ENCODE assay signal across 8 mouse cellular contexts in the genomic region with DNA sequence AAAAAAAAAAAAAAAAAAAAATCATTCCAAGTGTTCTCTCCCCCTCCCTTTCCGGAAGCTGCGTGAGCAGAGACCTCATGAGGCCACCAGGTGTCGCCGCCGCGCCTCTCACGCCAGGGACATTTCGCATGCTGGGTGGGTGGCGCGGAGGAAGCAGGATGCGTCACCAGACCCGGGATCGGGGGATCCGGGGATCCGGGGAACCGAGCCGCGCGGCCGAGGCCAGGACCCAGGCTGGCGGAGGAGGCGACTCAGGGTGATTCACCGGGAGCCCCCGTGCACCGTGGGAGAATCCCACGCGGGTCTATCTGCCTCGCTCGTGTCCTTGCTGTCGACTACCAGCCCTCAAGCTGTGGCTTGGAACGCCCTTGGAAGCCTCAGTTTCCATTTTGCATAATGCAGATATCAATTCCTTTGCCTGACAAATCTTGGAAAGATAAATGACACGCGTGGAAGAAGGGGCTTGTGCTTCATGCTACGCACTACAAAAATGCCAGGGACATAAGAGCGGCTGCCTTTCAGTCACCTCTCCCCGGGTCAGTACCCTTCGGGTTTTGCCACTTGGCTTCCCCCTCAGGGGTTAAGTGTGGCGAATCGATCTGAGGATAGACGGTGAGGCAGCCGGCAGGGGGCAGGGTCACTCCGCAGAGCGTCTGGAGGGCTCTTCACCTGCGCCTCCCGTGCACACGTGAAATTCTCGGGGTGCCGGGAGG. TPM values are rescaled to one million over a fixed set of nuclear protein-coding genes. Genes with fewer than 3 reads are reported as not detected.
A peak's percentile ranks its signal among the peaks of the same experiment; 100 is the strongest.
DNase-seq lines count a peak whose midpoint lies in the region; ATAC-seq and TF ChIP-seq lines count a peak whose summit lies in the region.

No protein-coding gene starts in this region.

- H3K9ac ChIP-seq in heart, embryonic 12.5 days: peak overlapping the region; percentile 82
- H3K9ac ChIP-seq in kidney, postnatal 0 days (ENCODE audit: low read depth, low read length): peak overlapping the region; percentile 57; the same call in 1 of the 2 replicates
- H3K9ac ChIP-seq in liver, embryonic 11.5 days (ENCODE audit: low read depth, low read length): peak overlapping the region; percentile 66

- TF ChIP-seq CTCF in brain, embryonic 14.5 days (IDR thresholded peaks at IDR 0.05; ENCODE audit: borderline replicate concordance, extremely low read depth, insufficient read depth, insufficient read length): peak; percentile 91
- TF ChIP-seq CTCF in kidney, postnatal 0 days (IDR thresholded peaks at IDR 0.05; ENCODE audit: low read depth): peak; percentile 93

- H3K4me2 ChIP-seq in heart, embryonic 12.5 days: peak overlapping the region; percentile 96
- peak overlapping the region; percentile 94 for H3K4me2 ChIP-seq in kidney, postnatal 0 days (ENCODE audit: low read length)
- peak overlapping the region; percentile 99 for H3K4me2 ChIP-seq in liver, embryonic 11.5 days
- H3K4me2 ChIP-seq in myocyte (ENCODE audit: low read depth): peak overlapping the region; percentile 97

- no peaks in the 10 kb centered on the region for H3K9me3 ChIP-seq in heart, embryonic 12.5 days (replicated peaks)
- H3K9me3 ChIP-seq in kidney, postnatal 0 days (replicated peaks; ENCODE audit: low read length): no peaks in the 10 kb centered on the region
- H3K9me3 ChIP-seq in liver, embryonic 11.5 days (ENCODE audit: control insufficient read depth, low read length): no peaks in the 10 kb centered on the region

- under 1% methylated on average over 45 of the region's 48 CpGs for WGBS in heart, embryonic 12.5 days
- under 1% methylated on average over 48 of the region's 48 CpGs for WGBS in kidney, postnatal 0 days
- under 1% methylated on average over 45 of the region's 48 CpGs for WGBS in liver, embryonic 11.5 days

- TF ChIP-seq POLR2A in brain, embryonic 14.5 days (IDR thresholded peaks at IDR 0.05; ENCODE audit: borderline replicate concordance, extremely low read depth, insufficient read depth, insufficient read length, poor library complexity, severe bottlenecking): no peak
- peak; percentile 31 for TF ChIP-seq POLR2A in myocyte (IDR thresholded peaks at IDR 0.05; ENCODE audit: insufficient read length, low read depth)

- H3K79me2 ChIP-seq in myocyte (ENCODE audit: control insufficient read depth, insufficient read depth): peaks cover 12% of the 10 kb centered on the region

- no peaks in the 10 kb centered on the region for H3K36me3 ChIP-seq in heart, embryonic 12.5 days
- H3K36me3 ChIP-seq in kidney, postnatal 0 days (ENCODE audit: insufficient read depth, low read length): no peaks in the 10 kb centered on the region
- no peaks in the 10 kb centered on the region for H3K36me3 ChIP-seq in liver, embryonic 11.5 days (ENCODE audit: control insufficient read depth, insufficient read depth, low read length)
- H3K36me3 ChIP-seq in myocyte (ENCODE audit: control insufficient read depth, insufficient read depth): no peaks in the 10 kb centered on the region

- H3K4me3 ChIP-seq in heart, embryonic 12.5 days: peak overlapping the region; percentile 59
- H3K4me3 ChIP-seq in kidney, postnatal 0 days (replicated peaks; ENCODE audit: low read depth, low read length): peak overlapping the region; percentile 39
- peak overlapping the region; percentile 59 for H3K4me3 ChIP-seq in liver, embryonic 11.5 days (ENCODE audit: low read depth, low read length)
- H3K4me3 ChIP-seq in myocyte: peak overlapping the region; percentile 97

- ATAC-seq in erythroblast, adult 5-6 weeks (replicated peaks; ENCODE audit: low FRiP score, poor library complexity, severe bottlenecking): peak; percentile 40; the same call in 1 of the 2 replicates
- ATAC-seq in heart, embryonic 12.5 days (ENCODE audit: insufficient number of reproducible peaks, low FRiP score): peak; percentile 37
- ATAC-seq in kidney, postnatal 0 days (replicated peaks; ENCODE audit: low FRiP score, low read depth): peak; percentile 12; the same call in 1 of the 2 replicates
- peak; percentile 40 for ATAC-seq in liver, embryonic 11.5 days (replicated peaks; ENCODE audit: low FRiP score)

- peak overlapping the region; percentile 42 for H3ac ChIP-seq in myocyte (ENCODE audit: control insufficient read depth, insufficient read length)

- peak; percentile 92 for DNase-seq in CD4-positive helper T cell, adult 2 months (ENCODE audit: low read depth, low spot score)
- DNase-seq in brain, embryonic 14.5 days (ENCODE audit: low read depth): peak; percentile 95
- peak; percentile 96 for DNase-seq in kidney, postnatal 0 days (ENCODE audit: low spot score)
- peak; percentile 89 for DNase-seq in liver, embryonic 11.5 days (ENCODE audit: low spot score)
- DNase-seq in spleen, postnatal 4 days (ENCODE audit: low spot score in 2 of 2): peak; percentile 81 to 92

- H3K27ac ChIP-seq in heart, embryonic 12.5 days (ENCODE audit: poor library complexity, severe bottlenecking): peak overlapping the region; percentile 95
- H3K27ac ChIP-seq in kidney, postnatal 0 days: peak overlapping the region; percentile 78
- no peak overlapping the region; the same call in 1 of the 2 replicates for H3K27ac ChIP-seq in liver, embryonic 11.5 days (ENCODE audit: low read depth, low read length)

- H3K4me1 ChIP-seq in heart, embryonic 12.5 days (replicated peaks): peaks cover 36% of the 10 kb centered on the region
- peaks cover 29% of the 10 kb centered on the region for H3K4me1 ChIP-seq in kidney, postnatal 0 days (replicated peaks; ENCODE audit: insufficient read depth, low read length)
- peaks cover 43% of the 10 kb centered on the region for H3K4me1 ChIP-seq in liver, embryonic 11.5 days (replicated peaks; ENCODE audit: control insufficient read depth, insufficient read depth, low read length)

- peaks cover 3% of the 10 kb centered on the region; the same call in 1 of the 2 replicates for H3K27me3 ChIP-seq in heart, embryonic 12.5 days (replicated peaks)
- H3K27me3 ChIP-seq in kidney, postnatal 0 days (ENCODE audit: insufficient read depth, low read length): peaks cover 10% of the 10 kb centered on the region
- peaks cover 37% of the 10 kb centered on the region for H3K27me3 ChIP-seq in liver, embryonic 11.5 days (replicated peaks; ENCODE audit: control insufficient read depth, insufficient read depth, low read length)
- H3K27me3 ChIP-seq in myocyte (ENCODE audit: control insufficient read depth, insufficient read depth, insufficient read length): no peaks in the 10 kb centered on the region

TF ChIP-seq in myocyte, 11 proteins besides CTCF, POLR2A, EP300 and RAD21:
- TF ChIP-seq MYOD1 (IDR thresholded peaks at IDR 0.05; ENCODE audit: control insufficient read depth in 1 of 3, insufficient read length in 2 of 3, low read depth in 2 of 3) (peak in 2 of 3 experiments; percentile 6 to 51), MAX (IDR thresholded peaks at IDR 0.05; ENCODE audit: low read depth) (no peak), MYOG (IDR thresholded peaks at IDR 0.05; ENCODE audit: control insufficient read depth in 1 of 3, insufficient read depth in 1 of 3, insufficient read length in 2 of 3, low read depth in 2 of 3) (peak in 1 of 3 experiments; percentile 47), TCF3 (IDR thresholded peaks at IDR 0.05; ENCODE audit: insufficient read length, low read depth) (no peak), REST (IDR thresholded peaks at IDR 0.05; ENCODE audit: insufficient read depth, insufficient read length) (no peak)
TF ChIP-seq in myocyte: peak in this region for 2.

RNA-seq across cellular contexts. Expression of a gene that starts 1.1 kb away (rescaled TPM):
- polyA plus RNA-seq in brain, embryonic 14.5 days (2012; rRNA removed): 8.4 and 8.5 TPM in 2 replicates
- 2.3 and 10.6 TPM in 2 replicates for total RNA-seq in erythroblast, adult 5-6 weeks (2015; ENCODE audit: low replicate concordance)
- 3.2 and 4.9 TPM in 2 replicates for total RNA-seq in erythroblast, adult 5-6 weeks (2017; ENCODE audit: low replicate concordance)
- polyA plus RNA-seq in heart, embryonic 12.5 days (2016; fragmentation: Nextera tagmentation; extraction: Ambion mirVana): 27.8 and 29.9 TPM in 2 replicates
- 17.4 and 20.8 TPM in 2 replicates for polyA plus RNA-seq in kidney, postnatal 0 days (2015; fragmentation: Nextera tagmentation; extraction: Ambion mirVana)
- polyA plus RNA-seq in liver, embryonic 11.5 days (2014; fragmentation: Nextera tagmentation; extraction: Ambion mirVana): 4.0 and 5.0 TPM in 2 replicates
- polyA plus RNA-seq in myocyte (2012; fragmentation: generic; extraction: Trizol): 52.2 TPM

RNA-seq across cellular contexts. Expression of a gene that starts 10.7 kb away (rescaled TPM):
- 58.8 and 72.3 TPM in 2 replicates for polyA plus RNA-seq in brain, embryonic 14.5 days (2012; rRNA removed)
- total RNA-seq in erythroblast, adult 5-6 weeks (2015; ENCODE audit: low replicate concordance): 2.7 and 7.3 TPM in 2 replicates
- total RNA-seq in erythroblast, adult 5-6 weeks (2017; ENCODE audit: low replicate concordance): 9.3 and 9.7 TPM in 2 replicates
- polyA plus RNA-seq in heart, embryonic 12.5 days (2016; fragmentation: Nextera tagmentation; extraction: Ambion mirVana): 34.3 and 35.3 TPM in 2 replicates
- 21.9 and 26.0 TPM in 2 replicates for polyA plus RNA-seq in kidney, postnatal 0 days (2015; fragmentation: Nextera tagmentation; extraction: Ambion mirVana)
- 16.2 and 18.2 TPM in 2 replicates for polyA plus RNA-seq in liver, embryonic 11.5 days (2014; fragmentation: Nextera tagmentation; extraction: Ambion mirVana)
- 65.2 TPM for polyA plus RNA-seq in myocyte (2012; fragmentation: generic; extraction: Trizol)

RNA-seq across cellular contexts. Expression of a gene that starts 28.0 kb away (rescaled TPM):
- 174 and 253 TPM in 2 replicates for polyA plus RNA-seq in brain, embryonic 14.5 days (2012; rRNA removed)
- 12.1 and 17.6 TPM in 2 replicates for total RNA-seq in erythroblast, adult 5-6 weeks (2015; ENCODE audit: low replicate concordance)
- 14.1 and 24.7 TPM in 2 replicates for total RNA-seq in erythroblast, adult 5-6 weeks (2017; ENCODE audit: low replicate concordance)
- 285 and 293 TPM in 2 replicates for polyA plus RNA-seq in heart, embryonic 12.5 days (2016; fragmentation: Nextera tagmentation; extraction: Ambion mirVana)
- polyA plus RNA-seq in kidney, postnatal 0 days (2015; fragmentation: Nextera tagmentation; extraction: Ambion mirVana): 434 and 437 TPM in 2 replicates
- 396 and 445 TPM in 2 replicates for polyA plus RNA-seq in liver, embryonic 11.5 days (2014; fragmentation: Nextera tagmentation; extraction: Ambion mirVana)
- polyA plus RNA-seq in myocyte (2012; fragmentation: generic; extraction: Trizol): 225 TPM

RNA-seq across cellular contexts. Expression of a gene that starts 57.1 kb away (rescaled TPM):
- 0.22 and 0.26 TPM in 2 replicates for polyA plus RNA-seq in brain, embryonic 14.5 days (2012; rRNA removed)
- total RNA-seq in erythroblast, adult 5-6 weeks (2015; ENCODE audit: low replicate concordance): not detected in 2 replicates
- total RNA-seq in erythroblast, adult 5-6 weeks (2017; ENCODE audit: low replicate concordance): 0.17 TPM in 1 of 2 replicates, not detected in the other
- polyA plus RNA-seq in heart, embryonic 12.5 days (2016; fragmentation: Nextera tagmentation; extraction: Ambion mirVana): not detected in 2 replicates
- 0.04 TPM in 1 of 2 replicates, not detected in the other for polyA plus RNA-seq in kidney, postnatal 0 days (2015; fragmentation: Nextera tagmentation; extraction: Ambion mirVana)
- polyA plus RNA-seq in liver, embryonic 11.5 days (2014; fragmentation: Nextera tagmentation; extraction: Ambion mirVana): not detected in 2 replicates
- 0.05 TPM for polyA plus RNA-seq in myocyte (2012; fragmentation: generic; extraction: Trizol)

Comparison
In these comparisons a context has a peak if more than half of its experiments do, and no peak if none do; other contexts are left out.
1. H3K4me3 ChIP-seq: peak in every context shown above with its lines; median percentile 97 in myocyte; 59 in heart, embryonic 12.5 days; 59 in liver, embryonic 11.5 days; 39 in kidney, postnatal 0 days.